Mouse (Mus musculus): ENCODE data around the gene Prkce.

Prkce gene

DNA sequence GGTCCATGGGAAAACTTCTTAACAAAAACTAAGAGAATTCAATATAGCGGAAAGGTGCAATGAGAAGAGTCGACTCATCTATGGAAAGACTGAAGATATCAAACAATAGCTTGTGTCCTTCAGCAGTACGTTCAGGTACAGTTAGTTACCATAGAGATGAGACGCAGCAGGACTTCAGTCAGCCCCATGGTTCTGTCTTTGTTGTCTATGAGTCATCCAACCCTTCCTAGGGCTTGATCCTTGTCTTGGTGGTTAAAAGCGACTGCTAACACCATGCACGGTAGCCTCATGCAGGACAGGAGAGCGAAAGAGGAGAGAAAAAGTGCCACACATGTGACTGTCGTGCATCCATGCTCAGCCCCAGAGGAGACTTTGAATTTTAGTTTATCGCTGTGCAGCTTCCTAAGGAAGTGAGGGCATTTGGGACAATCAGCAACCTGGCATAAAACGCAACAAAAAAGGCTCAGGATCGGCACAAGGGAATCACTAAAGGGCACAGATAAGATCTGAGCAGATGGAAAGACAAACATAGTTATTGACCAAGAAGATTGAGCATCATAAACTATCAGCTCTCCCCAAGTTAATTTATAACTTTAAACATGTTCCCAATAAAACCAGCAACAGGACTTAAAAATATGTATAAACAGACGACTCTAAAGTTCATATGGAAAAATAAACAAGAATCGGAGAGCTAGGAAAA lies 448.2 kb downstream of the Prkce start:
- no peak for DNase-seq (ENCODE audit: low read depth, low spot score)

DNA sequence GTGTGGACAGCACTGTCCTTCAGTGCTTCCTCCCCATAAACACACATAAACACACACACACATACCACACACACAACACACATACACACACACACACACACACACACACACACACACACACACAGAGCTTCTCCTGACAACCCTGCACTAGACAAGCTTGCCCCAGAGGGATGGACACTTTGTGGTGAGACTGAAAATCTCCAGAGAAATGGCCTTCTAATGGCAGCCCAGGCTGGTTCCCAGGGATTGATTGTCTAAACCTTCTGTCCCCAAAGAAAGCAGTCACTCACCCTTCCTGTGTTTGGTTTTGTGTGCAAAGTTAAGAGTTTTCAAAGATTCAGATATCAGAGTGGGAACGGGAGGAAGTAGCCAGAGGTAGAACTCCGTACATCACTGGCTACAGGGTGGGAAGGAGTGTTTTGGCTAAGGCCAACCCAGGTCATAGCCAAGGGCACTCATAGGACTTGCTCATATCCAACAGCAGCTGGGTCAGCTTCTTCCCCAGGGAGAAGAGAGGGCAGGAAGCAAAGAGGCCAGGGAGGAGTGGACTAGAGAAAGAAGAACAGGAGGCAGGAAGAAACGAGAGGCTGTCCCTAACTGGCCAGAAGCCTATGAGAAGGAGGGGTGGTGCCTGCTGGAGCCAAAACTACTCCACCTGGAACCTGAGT lies 450.1 kb downstream of the Prkce start:
- no peak for DNase-seq (ENCODE audit: low read depth, low spot score)

DNA sequence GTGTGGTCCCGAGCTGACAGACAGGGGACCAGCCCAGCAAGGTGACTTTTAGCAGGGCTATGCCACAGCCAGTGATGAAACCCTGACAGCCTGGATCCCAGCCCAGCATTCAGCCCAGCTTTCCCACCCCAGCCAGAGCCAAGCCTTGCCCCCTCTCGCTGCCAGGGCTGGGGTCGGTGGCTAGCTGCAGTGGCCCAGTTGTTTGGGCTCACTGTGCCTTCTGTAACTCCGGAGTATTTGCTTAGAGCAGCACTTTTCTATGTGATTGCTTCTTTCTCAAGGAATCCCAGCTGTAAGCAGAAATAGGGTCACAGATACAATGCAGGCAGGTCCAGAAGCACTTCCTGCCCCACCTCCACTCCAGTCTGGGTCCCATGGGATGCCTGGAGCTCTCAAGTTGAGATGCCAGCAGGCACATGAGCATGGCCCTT lies 450.9 kb downstream of the Prkce start:
- no peak for DNase-seq (ENCODE audit: low read depth, low spot score)

DNA sequence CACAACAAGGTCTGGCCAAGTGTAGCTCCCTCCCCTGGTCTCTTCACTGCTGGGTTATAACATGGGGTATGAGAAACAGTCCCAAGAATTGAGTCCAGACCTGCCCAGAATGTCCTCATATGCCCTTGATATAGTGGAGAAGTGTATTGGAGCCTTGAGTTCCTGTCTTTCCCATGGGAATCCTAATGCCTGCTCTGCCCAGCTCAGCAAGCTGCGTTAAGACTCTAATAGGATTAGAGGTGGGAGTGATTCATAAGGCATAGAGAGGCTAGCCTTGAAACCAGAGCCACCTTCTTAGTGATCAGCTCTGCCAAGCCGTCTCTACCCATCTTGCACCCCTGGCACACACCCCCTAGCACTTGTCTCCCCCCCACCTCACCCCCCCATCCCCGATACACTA lies 455.3 kb downstream of the Prkce start:
- DNase-seq (ENCODE audit: low read depth, low spot score): peak; percentile 59

DNA sequence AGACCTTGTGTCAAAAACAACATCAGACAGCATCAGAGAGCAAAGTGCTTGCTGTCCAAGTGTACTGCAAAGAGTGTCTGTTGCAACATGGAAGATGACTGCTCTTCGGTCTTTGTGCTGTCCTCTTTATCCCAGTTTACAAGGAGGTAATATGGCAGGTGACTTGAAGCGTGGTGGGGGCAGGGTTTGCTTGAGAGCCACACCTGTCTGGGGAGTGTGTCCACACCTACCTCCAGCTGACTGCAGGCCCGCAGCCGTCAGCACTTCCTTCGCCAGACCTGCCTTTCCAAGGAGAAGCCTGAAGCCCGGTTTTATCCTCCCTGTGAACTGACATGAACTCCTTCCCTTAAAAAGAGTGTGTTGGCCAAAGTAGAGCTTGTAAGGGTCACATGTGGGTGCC lies 458.9 kb downstream of the Prkce start:
- DNase-seq (ENCODE audit: low read depth, low spot score): no peak

DNA sequence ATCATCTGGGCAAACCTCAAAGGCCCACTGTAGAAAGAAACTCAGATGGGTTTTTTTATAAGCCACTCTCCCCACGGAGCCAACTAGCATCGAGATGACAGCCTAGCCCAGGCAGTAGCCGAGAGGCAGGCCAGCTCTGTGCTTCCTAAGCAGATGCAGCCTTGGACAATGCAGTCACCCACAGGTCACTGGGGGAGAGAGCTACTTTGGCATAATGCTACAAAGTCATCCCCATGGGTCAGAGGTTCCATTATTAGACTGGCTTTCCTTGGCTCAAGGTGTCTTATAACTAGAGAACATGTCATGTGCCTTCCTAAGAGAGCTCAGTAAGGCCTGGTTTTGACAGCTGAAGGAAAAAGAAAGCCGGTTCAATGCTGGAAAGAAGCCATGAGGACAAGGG lies 465.5 kb downstream of the Prkce start:
- DNase-seq (ENCODE audit: low read depth, low spot score): no peak

DNA sequence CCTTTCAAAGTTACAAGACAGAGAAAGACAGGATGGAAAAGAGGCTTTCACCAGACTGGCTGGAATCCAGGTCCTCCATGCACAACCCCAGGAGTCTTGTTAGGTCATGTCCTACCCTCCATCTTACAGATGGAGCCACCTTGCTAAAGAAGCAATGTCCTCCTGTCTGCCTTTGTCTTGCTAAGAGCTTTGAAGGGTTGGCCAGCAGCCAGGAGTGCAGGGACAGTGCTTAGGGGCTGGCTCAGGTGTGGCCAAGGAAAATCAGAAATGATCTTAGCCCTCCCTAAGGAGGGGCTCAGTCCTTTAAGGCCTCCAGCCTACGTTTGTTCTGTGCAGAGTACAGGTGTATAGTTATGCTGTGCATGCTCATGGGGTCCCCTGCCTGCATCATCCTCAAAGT lies 469.7 kb downstream of the Prkce start:
- no peak for DNase-seq (ENCODE audit: low read depth, low spot score)

DNA sequence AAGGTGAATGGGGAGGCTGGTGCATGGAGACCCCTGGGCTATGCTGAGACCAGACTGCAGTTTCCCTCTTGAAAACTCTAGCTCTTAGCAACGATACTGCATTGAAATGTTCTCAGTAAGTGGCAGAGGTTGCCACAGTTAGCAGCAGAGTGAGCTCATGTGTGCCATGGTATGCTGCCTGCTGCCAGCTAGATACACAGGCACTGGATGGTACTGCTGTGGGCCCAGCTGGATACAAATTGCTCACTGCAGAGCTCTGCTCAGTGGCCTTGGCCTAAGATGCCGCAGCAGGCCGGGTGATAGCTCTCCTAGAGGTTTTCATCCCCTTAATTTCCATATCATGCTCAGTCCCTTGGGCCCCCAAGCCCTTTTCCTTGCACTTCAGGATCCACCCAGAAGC lies 471.7 kb downstream of the Prkce start:
- no peak for DNase-seq (ENCODE audit: low read depth, low spot score)

DNA sequence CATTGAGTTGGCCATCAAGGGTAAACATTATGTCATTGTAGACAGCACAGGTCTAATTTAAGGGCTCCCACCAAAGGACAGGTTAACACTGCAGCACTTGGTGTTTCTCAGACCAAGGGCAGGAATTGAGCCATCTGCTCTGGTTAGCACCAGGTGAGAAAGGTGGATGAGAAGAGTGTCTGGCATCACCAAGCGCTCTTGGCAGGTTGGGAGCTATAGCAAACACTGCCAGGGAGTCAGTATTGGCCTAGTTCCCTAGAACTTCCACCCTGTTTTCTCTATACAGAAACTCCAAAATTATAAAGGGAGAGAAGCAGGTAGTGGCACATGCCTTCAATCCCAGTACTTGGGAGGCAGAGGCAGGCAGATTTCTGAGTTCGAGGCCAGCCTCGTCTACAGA lies 479.6 kb downstream of the Prkce start:
- DNase-seq (ENCODE audit: low read depth, low spot score): no peak

DNA sequence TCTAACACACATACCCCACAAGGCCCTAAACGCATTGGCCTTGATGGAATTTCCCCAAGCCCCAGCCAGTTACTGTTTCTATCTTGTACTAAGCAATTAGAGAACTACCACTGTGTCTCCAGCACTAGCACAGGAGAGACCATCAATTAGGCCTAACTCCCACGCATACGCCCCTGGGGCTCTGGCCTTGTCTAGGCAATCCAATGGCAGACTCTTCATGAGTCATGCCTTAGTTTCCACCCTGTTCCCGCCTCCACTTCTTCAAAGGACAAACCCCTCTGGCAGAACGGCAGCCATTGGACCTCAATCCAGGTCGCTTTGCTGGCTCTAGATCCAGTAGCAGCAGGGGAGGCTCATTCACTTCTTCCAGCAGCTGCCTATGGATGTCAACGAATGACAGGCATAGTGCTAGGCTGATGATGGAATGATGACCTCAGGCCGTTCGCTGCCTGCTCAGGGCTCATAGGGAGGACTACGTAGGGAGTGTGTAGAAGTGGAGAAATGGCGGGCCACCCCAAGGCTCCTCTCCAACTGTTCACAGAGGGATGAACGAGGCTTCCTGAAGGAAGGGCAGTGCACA lies 481.4 kb downstream of the Prkce start:
- no peak for DNase-seq (ENCODE audit: low read depth, low spot score)

DNA sequence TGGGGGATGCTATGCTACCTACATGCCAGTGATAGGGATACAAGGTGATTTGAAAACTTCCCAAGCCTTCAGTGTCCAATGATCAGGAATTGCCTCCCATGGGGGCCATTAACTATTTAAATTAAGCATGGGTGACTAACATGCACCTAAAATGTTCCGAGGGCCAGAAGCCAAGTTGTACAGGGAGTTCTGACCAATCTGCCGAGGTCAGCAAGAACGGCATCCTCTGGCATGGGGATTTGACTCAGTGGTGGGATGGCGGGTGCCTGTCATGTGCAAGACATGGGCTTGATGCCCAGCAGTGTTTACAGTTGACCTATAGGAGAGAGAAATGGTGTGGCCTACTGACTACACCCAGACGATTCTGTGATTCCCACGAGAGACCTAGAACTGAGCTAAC lies 482.7 kb downstream of the Prkce start:
- no peak for DNase-seq (ENCODE audit: low read depth, low spot score)

DNA sequence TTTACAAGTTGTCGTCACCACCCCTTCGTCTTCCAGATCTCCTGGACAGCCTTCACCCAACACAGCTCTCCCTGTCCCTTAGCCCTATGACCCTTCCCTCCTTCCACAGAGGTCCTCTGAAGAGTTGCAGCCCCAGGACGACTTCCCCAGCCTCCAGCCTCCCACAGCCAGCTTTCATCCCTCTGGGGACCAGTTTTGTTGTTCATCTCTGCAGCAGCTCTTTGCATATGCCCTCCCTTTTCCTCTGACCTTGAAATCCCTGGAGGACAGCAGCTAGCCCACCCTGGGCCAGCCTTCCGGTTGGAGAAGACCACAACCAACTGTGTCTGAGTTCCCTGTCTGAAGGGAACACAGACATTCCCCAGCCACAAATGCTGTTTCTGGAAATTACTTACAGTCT lies 483.5 kb downstream of the Prkce start:
- no peak for DNase-seq (ENCODE audit: low read depth, low spot score)

DNA sequence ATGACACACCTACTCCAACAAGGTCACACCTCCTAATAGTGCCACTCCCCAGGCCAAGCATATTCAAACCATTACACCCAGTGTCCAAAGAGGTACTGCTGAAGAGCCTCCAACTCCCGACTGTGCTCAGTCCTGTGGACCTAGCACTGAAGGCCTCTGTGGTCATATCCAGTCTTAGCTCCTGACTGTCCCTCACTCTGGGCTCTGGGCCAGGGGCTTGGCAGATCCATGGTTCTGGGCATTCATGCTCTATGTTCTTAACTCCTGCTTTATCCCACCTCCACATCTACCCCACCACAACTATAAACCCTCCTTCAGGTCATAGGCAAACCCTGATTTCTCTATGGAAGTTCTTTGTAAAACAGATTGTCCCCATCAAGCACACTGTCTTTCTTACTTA lies 485.2 kb downstream of the Prkce start:
- DNase-seq (ENCODE audit: low read depth, low spot score): no peak

DNA sequence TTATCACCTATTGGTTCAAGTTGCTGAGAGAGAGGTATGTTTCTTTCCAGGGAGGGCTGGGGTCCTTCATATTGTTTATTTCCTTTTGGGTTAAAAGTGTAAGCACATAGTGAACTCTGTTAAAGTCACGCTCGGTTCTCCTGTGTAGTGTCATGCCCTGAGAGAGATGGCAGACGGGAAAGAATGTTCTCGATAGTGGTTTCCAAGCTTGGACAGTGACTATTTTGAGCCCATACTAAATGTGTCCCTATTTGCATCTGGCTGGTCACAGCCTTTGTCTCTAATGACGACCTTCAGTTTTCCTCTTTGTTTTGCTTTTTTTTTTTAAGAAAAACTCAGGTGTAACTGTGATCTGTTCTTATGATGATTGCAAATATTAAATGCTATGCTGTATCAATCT lies 488.8 kb downstream of the Prkce start:
- no peak for DNase-seq (ENCODE audit: low read depth, low spot score)

DNA sequence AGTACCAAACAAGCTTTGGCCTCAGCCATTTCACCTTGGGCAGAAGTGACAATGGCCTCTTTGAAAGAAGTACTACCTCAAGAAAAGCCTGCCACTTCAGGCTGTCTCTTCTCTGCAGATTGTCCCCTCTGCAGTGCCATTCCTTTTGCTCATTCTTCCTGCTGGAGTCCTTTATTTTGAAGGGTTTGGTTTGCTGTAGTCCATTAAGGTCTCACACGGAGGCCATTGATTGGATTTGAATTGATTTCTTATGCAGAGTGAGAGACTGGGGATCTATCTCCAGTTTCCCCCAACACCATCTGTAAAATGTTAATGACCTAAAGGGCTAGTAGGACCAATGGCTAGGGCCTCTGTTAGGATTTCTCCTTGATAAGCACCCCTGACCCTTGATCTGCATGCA lies 494.7 kb downstream of the Prkce start:
- DNase-seq (ENCODE audit: low read depth, low spot score): no peak

DNA sequence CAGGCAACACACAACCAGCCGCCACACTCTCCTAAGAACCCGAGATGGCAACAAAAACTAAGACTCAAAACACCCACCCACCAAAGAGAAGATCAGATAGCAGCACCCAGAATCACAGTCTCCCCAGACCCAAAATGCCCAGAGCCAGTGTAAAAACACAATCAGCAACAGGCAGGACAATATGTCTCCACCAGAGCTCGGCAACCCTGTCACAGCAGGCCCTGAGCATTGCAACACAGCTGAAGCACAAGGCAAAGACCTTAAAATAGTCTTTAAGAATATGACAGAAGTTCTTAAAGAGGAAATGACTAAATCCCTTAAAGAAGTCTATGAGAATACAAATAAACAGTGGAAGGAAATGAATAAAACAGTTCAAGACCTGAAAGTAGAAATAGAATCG lies 495.9 kb downstream of the Prkce start:
- no peak for DNase-seq (ENCODE audit: low read depth, low spot score)

DNA sequence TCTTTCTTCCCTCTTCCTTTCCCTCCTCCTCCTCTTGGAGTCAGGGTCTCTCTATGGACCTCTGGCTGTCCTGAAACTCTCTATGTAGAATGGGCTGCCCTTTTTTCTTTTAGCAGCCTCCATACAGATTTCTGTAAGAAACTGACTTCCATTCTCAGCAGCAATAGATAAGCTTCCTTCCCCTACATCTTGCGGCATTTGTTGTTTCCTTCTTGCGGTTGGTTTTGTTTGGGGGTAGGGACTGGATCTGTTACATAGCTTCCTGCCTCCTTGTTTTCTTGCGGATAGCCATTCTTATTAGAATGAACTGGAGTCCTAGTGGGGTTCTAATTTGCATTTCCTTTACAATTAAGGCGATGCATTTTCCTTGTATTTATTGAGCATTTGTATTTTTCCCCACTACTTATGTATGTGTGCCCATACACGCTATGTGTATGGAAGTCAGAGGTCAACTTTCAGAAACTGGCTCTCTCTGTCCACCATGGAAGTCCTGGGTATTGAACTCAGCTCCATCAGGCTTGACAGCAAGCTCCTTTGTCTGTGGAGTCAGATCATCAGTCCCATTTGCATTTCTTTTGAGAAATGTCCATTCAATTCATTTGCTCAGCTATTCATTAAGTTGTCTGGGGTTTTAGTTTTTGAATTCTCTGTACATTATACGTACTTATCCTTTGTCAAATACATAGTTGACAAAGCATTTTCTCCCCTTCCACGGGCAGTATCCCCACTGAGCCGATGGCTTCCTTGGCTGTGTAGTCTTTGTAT lies 500.4 kb downstream of the Prkce start:
- DNase-seq (ENCODE audit: low read depth, low spot score): no peak

DNA sequence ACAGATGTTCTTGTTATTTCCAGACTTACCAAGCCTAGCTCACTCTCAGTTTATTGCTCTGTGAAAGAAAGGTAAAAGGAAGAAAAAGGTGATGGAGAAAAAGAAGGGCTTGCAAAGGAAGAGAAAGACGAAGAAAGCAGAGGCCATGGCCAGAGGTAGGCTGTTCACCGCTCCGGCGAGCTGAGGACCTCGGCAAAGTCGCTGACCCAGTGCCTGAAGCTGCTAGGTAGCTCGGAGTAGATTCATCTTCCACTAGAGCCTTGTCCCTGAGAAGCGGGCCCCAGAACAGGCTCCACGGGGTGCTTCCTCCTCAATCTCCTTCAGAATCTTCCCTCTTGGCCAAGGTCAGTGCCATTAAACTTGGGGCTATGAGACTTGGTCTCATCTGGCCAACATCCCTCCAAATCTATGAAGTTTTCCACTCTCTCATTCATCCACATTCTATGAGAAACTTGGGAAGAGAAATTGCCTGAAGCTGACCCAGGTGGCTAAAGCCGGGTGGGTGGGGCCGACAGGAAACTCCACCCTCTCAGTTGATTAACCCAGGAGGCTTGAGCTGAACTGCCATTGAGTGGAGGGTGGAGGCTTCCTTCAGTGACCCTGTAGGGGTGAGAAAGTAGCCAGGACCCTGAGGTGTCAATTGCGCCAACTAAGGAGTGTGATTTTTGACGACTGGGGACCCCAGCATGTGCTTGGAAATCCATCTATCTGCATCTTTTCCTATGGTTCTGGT lies 502.2 kb downstream of the Prkce start:
- no peak for DNase-seq (ENCODE audit: low read depth, low spot score)

DNA sequence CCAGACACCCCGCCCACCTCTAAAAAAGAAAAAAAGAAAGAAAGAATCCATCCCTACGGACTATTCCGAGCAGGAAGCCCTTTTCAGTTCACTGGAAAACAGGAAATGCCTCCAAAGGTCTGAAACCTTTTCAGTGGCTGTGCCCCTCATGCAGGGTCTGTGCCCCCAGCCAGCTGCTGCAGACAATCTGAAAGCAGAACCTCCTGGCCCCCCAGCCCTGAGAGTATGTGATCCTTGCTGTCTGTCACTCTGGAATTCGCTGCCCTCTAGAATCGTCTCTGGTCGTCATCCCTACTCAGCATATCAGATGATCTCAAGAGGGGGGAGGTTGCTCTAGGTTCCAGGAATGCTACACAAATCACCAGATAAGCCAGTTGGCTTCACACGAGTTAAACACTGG lies 503.1 kb downstream of the Prkce start:
- no peak for DNase-seq (ENCODE audit: low read depth, low spot score)

DNA sequence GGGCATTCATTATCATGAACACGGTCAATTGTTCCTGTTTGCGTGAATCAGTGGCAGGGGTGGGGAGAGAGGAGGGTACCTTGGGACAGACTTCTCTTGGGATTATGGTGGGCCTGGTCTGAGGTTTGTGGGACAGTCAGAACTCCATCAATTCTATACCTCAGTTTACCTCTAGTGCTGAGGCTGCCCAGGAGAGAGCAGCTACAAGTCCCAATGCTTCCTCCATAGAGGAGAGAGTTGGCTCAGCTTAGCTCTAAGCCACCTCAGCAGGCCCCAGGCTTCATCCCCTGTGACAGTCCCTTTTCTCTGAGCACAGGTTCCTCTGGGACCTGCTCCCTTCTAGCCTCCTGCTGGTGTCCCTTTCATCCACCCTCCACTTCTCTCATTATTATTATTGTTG lies 507.4 kb downstream of the Prkce start:
- DNase-seq (ENCODE audit: low read depth, low spot score): no peak

DNA sequence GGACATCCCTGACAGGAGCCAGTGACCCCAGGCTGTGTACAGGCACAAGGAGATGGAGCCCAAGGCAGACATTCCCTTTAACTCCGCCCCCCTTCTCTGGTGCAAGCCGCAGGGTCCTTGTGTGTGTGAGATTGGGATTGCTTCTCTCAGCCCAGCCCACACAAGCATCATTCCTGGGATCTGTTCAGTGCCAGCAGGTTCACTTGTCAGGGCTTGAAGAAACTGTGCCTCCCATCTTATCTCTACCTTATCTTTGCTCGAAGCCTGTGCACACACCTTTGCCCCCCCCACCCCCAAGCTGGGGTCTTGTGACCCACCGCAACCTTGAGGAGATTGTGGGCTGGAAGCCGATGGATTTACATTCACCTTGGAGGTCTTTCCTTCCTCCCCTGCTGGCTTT lies 508.8 kb downstream of the Prkce start:
- DNase-seq (ENCODE audit: low read depth, low spot score): no peak

DNA sequence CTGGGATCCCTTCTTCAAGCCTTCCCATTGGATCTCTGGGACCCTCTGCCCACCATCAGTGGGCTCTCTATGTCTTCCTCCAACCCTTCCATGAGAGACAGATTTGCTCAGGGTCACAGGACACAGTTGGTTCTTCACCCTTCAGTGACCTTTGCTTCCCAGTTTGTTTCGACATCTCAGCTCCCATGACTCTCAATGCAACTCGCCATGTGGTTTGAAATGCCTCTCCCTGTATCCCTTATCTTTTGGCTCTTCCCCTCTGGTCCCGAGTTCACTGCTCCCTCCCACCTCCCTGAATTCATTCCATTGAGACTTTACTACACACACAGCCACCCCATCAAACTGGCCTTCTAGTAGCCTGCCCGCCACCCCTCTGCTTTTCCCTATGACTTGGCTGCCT lies 509.3 kb downstream of the Prkce start:
- no peak for DNase-seq (ENCODE audit: low read depth, low spot score)

Data from retina, postnatal 7 days (tissue).